Mouse (Mus musculus) layer of hippocampus, adult 9-11 months (tissue): Measurements from ENCODE around the gene Cdc14a.

Experiments used
- DNase-seq: peaks from one replicate; pipeline ENCODE4 v3.0.0; 2022

The Cdc14a gene

DNA sequence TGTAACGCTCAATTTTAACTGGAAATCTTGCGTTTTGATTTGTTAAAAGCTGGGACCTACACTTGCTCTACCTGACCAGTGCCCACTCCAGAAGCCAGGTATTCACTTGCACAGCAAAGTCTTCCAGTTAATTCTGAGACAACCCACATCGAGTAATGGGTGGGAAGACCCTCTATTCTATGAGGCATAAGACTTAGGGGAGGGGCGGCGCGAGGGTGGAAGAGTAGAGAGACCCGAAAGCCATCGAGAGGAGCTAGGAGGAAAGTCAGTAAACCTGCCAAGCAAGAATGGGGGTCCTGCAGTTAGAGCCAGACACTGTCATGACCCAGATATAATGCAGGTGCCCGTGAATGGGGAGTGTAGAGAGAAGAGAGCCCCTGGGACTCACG is 96.2 kb downstream of the Cdc14a start:
- no peak for DNase-seq

GRCm38 (mm10) chr3:116327001-116327615 is 96.7 kb downstream of the Cdc14a start:
- DNase-seq = peak; percentile 82

GRCm38 (mm10) chr3:116325501-116325900 is 98.3 kb downstream of the Cdc14a start:
- no peak for DNase-seq

GRCm38 (mm10) chr3:116319696-116320095 is 104.1 kb downstream of the Cdc14a start:
- no peak for DNase-seq

DNA sequence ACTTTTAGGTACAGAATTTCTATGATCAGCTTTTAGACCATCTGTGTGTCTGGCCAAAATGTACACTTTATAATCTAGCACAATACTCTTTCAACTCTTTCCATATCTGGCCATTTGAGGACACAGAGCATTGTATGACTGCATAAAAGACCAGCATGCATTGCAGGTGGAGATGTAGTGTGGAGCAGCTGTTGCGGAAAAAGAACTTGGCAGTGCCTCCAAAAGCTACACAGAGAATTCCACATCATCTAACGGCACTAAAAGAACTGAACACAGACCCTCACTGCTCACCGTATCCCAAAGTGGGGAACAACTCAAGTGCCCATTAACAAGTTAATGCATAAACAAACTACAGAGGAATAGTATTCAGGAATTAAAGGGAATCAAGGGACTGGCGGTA is 112.0 kb downstream of the Cdc14a start:
- no peak for DNase-seq

GRCm38 (mm10) chr3:116311173-116311572 is 112.7 kb downstream of the Cdc14a start:
- DNase-seq = no peak

DNA sequence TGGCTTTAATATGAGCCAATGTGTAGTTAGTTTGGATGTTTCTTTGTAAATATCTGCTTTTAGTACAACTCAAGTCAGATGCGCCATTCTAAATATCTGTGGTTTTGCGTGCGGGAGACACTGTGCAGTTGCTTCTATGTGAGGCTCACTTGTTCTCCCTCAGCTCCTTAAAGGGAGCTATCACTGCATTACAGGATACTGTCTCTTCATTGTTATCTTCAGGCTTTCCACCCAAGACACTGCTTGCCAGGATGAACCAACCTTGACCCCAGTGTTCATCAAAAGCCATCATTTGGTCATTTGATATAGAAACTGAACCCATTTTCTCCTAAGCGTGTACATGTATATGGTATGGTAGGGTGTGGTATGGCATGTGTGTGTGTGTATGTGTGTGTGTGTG is 113.2 kb downstream of the Cdc14a start:
- DNase-seq = no peak

GRCm38 (mm10) chr3:116310033-116310432 is 113.8 kb downstream of the Cdc14a start:
- no peak for DNase-seq

GRCm38 (mm10) chr3:116304800-116305753 is 118.8 kb downstream of the Cdc14a start:
- no peak for DNase-seq

- DNase-seq = no peak
These were observed 121.3 kb downstream of the Cdc14a start for GRCm38 (mm10) chr3:116302581-116302980.

DNA sequence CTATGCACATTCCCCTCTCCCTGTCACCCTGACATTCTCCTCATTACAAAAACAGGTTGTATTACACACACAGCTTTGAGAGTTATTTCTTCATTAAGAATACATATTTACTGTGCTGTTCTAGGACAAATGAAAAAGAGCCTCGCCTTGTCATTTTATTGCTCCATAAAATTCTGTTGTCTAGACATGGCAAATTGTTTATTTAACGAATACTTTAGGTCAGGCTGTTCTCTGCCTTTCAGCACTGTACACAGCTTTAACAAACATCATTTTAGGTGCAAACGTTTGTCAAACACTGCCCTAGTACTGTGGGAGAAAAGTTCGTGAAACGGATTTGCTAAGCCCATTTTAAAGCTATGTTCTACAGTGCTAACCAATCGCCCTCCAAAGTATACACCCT is 122.1 kb downstream of the Cdc14a start:
- DNase-seq = no peak

DNA sequence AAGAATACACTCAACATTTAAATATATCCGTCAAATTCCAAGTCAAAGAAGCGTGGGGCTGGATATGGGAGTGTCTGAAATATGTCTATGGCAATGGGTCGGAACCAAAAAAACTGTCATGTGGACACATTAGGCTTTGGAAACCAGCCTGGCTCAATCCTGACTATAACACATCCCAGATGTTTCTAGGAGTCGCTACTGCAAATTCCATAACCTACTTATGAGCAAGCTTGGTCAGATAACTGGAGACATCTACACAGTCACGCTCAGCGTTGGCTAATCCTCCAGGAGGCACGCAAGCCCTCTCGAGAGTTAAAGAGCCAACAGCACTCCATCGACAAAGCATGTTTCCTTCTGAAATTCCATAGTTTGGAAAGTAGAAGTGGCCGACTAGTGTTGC is 125.1 kb downstream of the Cdc14a start:
- no peak for DNase-seq

GRCm38 (mm10) chr3:116298003-116298402 is 125.8 kb downstream of the Cdc14a start:
- no peak for DNase-seq

- DNase-seq = no peak
These were observed 126.7 kb downstream of the Cdc14a start for GRCm38 (mm10) chr3:116297170-116297569.

GRCm38 (mm10) chr3:116290041-116290815 is 133.6 kb downstream of the Cdc14a start:
- DNase-seq = no peak

GRCm38 (mm10) chr3:116288833-116289232 is 135.0 kb downstream of the Cdc14a start:
- DNase-seq = no peak

GRCm38 (mm10) chr3:116284735-116285134 is 139.1 kb downstream of the Cdc14a start:
- DNase-seq = no peak

GRCm38 (mm10) chr3:116283996-116284395 is 139.8 kb downstream of the Cdc14a start:
- no peak for DNase-seq

- DNase-seq = no peak
These were observed 142.2 kb downstream of the Cdc14a start for GRCm38 (mm10) chr3:116281663-116282062.

GRCm38 (mm10) chr3:116277146-116277545 is 146.7 kb downstream of the Cdc14a start:
- no peak for DNase-seq

GRCm38 (mm10) chr3:116271679-116272078 is 152.2 kb downstream of the Cdc14a start:
- no peak for DNase-seq

DNA sequence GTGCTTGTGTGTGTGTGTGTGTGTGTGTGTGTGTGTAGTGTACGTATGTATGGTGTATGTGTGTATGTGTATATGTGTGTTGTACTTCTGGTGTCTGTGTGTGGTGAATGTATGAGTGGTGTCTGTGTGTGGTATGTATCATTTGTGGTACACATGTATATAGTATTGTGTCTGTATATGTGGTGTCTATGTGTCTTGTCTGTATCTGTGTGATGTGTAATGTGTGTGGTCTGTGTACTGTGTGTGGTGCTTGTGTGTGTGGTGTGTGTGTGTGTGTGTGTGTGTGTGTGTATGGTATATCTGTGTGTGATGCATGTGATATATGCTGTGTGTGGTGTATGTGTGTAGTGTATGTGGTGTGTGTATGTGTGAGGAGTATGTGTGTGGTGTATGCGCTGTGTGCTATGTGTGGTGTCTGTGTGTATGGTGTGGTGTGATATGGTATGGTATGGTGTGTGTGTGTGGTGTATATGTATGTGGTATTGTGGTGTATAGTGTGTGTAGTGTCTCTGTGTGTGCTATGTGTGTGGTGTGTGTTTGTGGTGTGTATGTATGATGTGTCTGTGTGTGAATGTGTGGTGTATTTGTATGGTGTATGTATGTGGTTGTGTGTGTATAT is 156.7 kb downstream of the Cdc14a start:
- DNase-seq = no peak

DNA sequence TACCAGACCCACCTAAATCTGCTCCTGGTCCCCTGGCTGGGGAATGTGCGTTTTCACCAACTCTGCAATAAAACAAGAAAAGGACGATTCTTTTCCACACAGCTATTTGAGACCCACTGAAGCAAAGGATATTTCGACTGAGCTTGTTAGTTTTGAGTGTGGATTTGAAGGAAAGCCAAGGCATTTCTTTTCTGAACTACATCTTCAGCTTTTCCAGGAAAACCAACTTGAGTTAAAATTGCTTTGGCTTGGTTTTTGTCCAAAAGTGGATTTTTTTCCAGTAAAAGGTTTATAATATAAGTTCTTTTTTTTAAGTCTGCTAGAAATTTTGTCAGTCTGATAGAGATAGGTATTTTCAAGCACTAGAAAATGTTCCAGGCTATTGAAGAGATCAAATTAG is 157.5 kb downstream of the Cdc14a start:
- no peak for DNase-seq
